Mouse (Mus musculus) embryonic facial prominence, embryonic 11.5 days (tissue): ENCODE measurements around the gene Wdr70. TPM values are rescaled to one million over a fixed set of nuclear protein-coding genes. Genes with fewer than 3 reads are reported as not detected.
"Not testable (repeated sequence)": the region's sequence is repeated elsewhere in the genome, so short reads cannot be mapped to it uniquely, and the experiment has no call there.

Experiments used
- ATAC-seq: fragments of 200-750 bp; cut with Nextera tagmentation; replicated peaks from 2 replicates; pipeline ENCODE4 v1.8.0; 2017; ENCODE audit warnings: low read depth; ENCODE audit not compliant: insufficient number of reproducible peaks, low FRiP score, low TSS enrichment
- DNase-seq: peaks from one replicate; pipeline ENCODE4 v3.0.0-alpha.2; 2015; ENCODE audit warnings: low spot score
- H3K27ac ChIP-seq: fragments of 300-500 bp; sonication (generic); replicated peaks from 2 replicates; pipeline ENCODE4 v1.5.1; 2014; ENCODE audit warnings: mild to moderate bottlenecking, low read depth, low read length, control low read depth
- H3K27me3 ChIP-seq: fragments of 300-500 bp; sonication (generic); 2 replicates; pipeline ENCODE4 v1.6.1; 2014; ENCODE audit warnings: mild to moderate bottlenecking, low read length, moderate library complexity, mixed read lengths; ENCODE audit not compliant: control insufficient read depth, insufficient read depth
- H3K36me3 ChIP-seq: fragments of 300-500 bp; sonication (generic); replicated peaks from 2 replicates; pipeline ENCODE4 v1.6.1; 2014; ENCODE audit warnings: low read depth, mild to moderate bottlenecking, low read length, moderate library complexity, mixed read lengths; ENCODE audit not compliant: control insufficient read depth, insufficient read depth
- H3K4me1 ChIP-seq: fragments of 300-500 bp; sonication (generic); 2 replicates; pipeline ENCODE4 v1.6.1; 2014; ENCODE audit warnings: low read length, mixed read lengths; ENCODE audit not compliant: control insufficient read depth, insufficient read depth
- H3K4me2 ChIP-seq: fragments of 300-500 bp; sonication (generic); 2 replicates; pipeline ENCODE4 v1.6.1; 2014; ENCODE audit warnings: low read depth, mild to moderate bottlenecking, control low read depth, low read length, moderate library complexity
- H3K4me3 ChIP-seq: fragments of 300-500 bp; sonication (generic); 2 replicates; pipeline ENCODE4 v1.5.1; 2014; ENCODE audit warnings: low read depth, low read length, control low read depth
- H3K9ac ChIP-seq: fragments of 300-500 bp; sonication (generic); replicated peaks from 2 replicates; pipeline ENCODE4 v1.6.1; 2014; ENCODE audit warnings: mild to moderate bottlenecking, control low read depth, low read length
- H3K9me3 ChIP-seq: fragments of 300-500 bp; sonication (generic); replicated peaks from 2 replicates; pipeline ENCODE4 v1.6.1; 2016; ENCODE audit warnings: mild to moderate bottlenecking, low read length, inconsistent platforms, mixed read lengths; ENCODE audit not compliant: control insufficient read depth
- WGBS: fragments of 180-500 bp; shearing (Covaris S2); extraction: QIAGEN DNeasy Blood & Tissue Kit; methylation state at CpG from one replicate; pipeline ENCODE4 v1.1.7; 2014; 5-methylcytosine and 5-hydroxymethylcytosine counted together
- polyA plus RNA-seq: library from polyadenylated mRNA; unstranded; fragments of >200 nt; fragmentation: Nextera tagmentation; extraction: Ambion mirVana; gene quantifications from 2 replicates; pipeline ENCODE4 v1.2.1, GENCODE M21; 2014

The Wdr70 gene
- polyA plus RNA-seq, 1 experiment from 2014 or later = 68.8 TPM

GRCm38 (mm10) chr15:8108360-8108965, 9.5 kb upstream of the Wdr70 start:
- H3K27me3 ChIP-seq = no peaks in the 10 kb centered on the region
- 56% methylated on average over 19 of the region's 19 CpGs for WGBS
- H3K9ac ChIP-seq = peak overlapping the region; percentile 52
- peaks cover 5% of the 10 kb centered on the region for H3K36me3 ChIP-seq
- H3K4me3 ChIP-seq = peak overlapping the region; percentile 73
- H3K4me2 ChIP-seq = peak overlapping the region; percentile 39
- H3K9me3 ChIP-seq = no peaks in the 10 kb centered on the region
- H3K27ac ChIP-seq = peak overlapping the region; percentile 16; the same call in 1 of the 2 replicates
- ATAC-seq = peak; percentile 37; the same call in 1 of the 2 replicates
- no peak for DNase-seq
- no peaks in the 10 kb centered on the region for H3K4me1 ChIP-seq

GRCm38 (mm10) chr15:8101975-8102542, 3.0 kb upstream of the Wdr70 start:
- not testable (repeated sequence) for H3K36me3 ChIP-seq, H3K4me1 ChIP-seq, H3K27ac ChIP-seq, H3K4me2 ChIP-seq, ATAC-seq, H3K9ac ChIP-seq, H3K27me3 ChIP-seq, DNase-seq, H3K4me3 ChIP-seq, H3K9me3 ChIP-seq
- 90% methylated on average over 13 of the region's 15 CpGs for WGBS

GRCm38 (mm10) chr15:8097853-8098252, 1.2 kb downstream of the Wdr70 start:
- Histone ChIP-seq H3K27ac (no peak overlapping the region), H3K4me3 (0 out of 2 replicates have a peak overlapping the region, but pooled peaks have one; percentile 17), H3K9ac (no peak overlapping the region), H3K9me3 (no peaks in the 10 kb centered on the region), H3K27me3 (no peaks in the 10 kb centered on the region), H3K4me2 (peak overlapping the region; percentile 13; the same call in 1 of the 2 replicates), H3K36me3 (no peaks in the 10 kb centered on the region), H3K4me1 (no peaks in the 10 kb centered on the region; the same call in 1 of the 2 replicates)
- DNase-seq (peak; percentile 64), ATAC-seq (no peak)
- WGBS = 23% methylated on average over 7 of the region's 7 CpGs

- not testable (repeated sequence) for H3K9me3 ChIP-seq, H3K4me2 ChIP-seq, H3K27ac ChIP-seq, DNase-seq, H3K9ac ChIP-seq, H3K4me1 ChIP-seq, H3K4me3 ChIP-seq, H3K36me3 ChIP-seq, ATAC-seq, H3K27me3 ChIP-seq
- 100% methylated on average over 1 of the region's 1 CpGs for WGBS
Observed at GRCm38 (mm10) chr15:8092668-8093067, 6.3 kb downstream of the Wdr70 start.

GRCm38 (mm10) chr15:8090685-8091084, 8.3 kb downstream of the Wdr70 start:
- Histone ChIP-seq H3K36me3 (no peaks in the 10 kb centered on the region), H3K4me1 (no peaks in the 10 kb centered on the region), H3K27me3 (no peaks in the 10 kb centered on the region), H3K27ac (no peak overlapping the region), H3K4me3 (no peak overlapping the region), H3K9me3 (no peaks in the 10 kb centered on the region), H3K9ac (no peak overlapping the region), H3K4me2 (no peak overlapping the region)
- no peak for ATAC-seq
- 91% methylated on average over 2 of the region's 2 CpGs for WGBS
- DNase-seq = no peak

- 88% methylated on average over 3 of the region's 3 CpGs for WGBS
- Histone ChIP-seq H3K9ac (no peak overlapping the region), H3K4me3 (no peak overlapping the region), H3K9me3 (no peaks in the 10 kb centered on the region), H3K4me2 (no peak overlapping the region), H3K4me1 (no peaks in the 10 kb centered on the region), H3K27me3 (no peaks in the 10 kb centered on the region), H3K27ac (no peak overlapping the region), H3K36me3 (no peaks in the 10 kb centered on the region)
- no peak for ATAC-seq
- no peak for DNase-seq
Observed at GRCm38 (mm10) chr15:8088715-8089114, 10.3 kb downstream of the Wdr70 start.

GRCm38 (mm10) chr15:8087293-8087692, 11.7 kb downstream of the Wdr70 start:
- H3K4me3 ChIP-seq = no peak overlapping the region
- 96% methylated on average over 4 of the region's 4 CpGs for WGBS
- no peak for DNase-seq
- H3K4me2 ChIP-seq = no peak overlapping the region
- H3K27ac ChIP-seq = no peak overlapping the region
- H3K9ac ChIP-seq = no peak overlapping the region
- H3K27me3 ChIP-seq = no peaks in the 10 kb centered on the region
- H3K36me3 ChIP-seq = no peaks in the 10 kb centered on the region
- no peak for ATAC-seq
- H3K4me1 ChIP-seq = no peaks in the 10 kb centered on the region
- no peaks in the 10 kb centered on the region for H3K9me3 ChIP-seq

- WGBS = 91% methylated on average over 8 of the region's 8 CpGs
Observed at GRCm38 (mm10) chr15:8082139-8082538, 16.9 kb downstream of the Wdr70 start.

More at GRCm38 (mm10) chr15:8082139-8082538, 16.9 kb downstream of the Wdr70 start:
- Histone ChIP-seq H3K9ac (no peak overlapping the region), H3K27me3 (no peaks in the 10 kb centered on the region), H3K4me2 (no peak overlapping the region), H3K36me3 (peaks cover 3% of the 10 kb centered on the region), H3K9me3 (no peaks in the 10 kb centered on the region), H3K4me3 (no peak overlapping the region), H3K27ac (no peak overlapping the region), H3K4me1 (no peaks in the 10 kb centered on the region)
- DNase-seq = no peak
- no peak for ATAC-seq
